Mouse (Mus musculus): ENCODE measurements around the gene Fam120a. TPM values are rescaled to one million over a fixed set of nuclear protein-coding genes. Genes with fewer than 3 reads are reported as not detected.
A peak's percentile ranks its signal among the peaks of the same experiment; 100 is the strongest.

The Fam120a gene
- 100 to 1,000 TPM; 102 to 104 TPM for total RNA-seq (2021)
- long read RNA-seq, experiment 1, full-length matches to known transcripts, result 13 of 37 reads
- long read RNA-seq, experiment 1, partial matches to known transcripts, result 21 of 37 reads
- long read RNA-seq, experiment 1, other reads (novel, unspliced or antisense), result 3 of 37 reads
- long read RNA-seq, experiment 2, full-length matches to known transcripts, result 2 of 9 reads
- long read RNA-seq, experiment 2, partial matches to known transcripts, result 6 of 9 reads
- long read RNA-seq, experiment 2, other reads (novel, unspliced or antisense), result 1 of 9 reads

DNA sequence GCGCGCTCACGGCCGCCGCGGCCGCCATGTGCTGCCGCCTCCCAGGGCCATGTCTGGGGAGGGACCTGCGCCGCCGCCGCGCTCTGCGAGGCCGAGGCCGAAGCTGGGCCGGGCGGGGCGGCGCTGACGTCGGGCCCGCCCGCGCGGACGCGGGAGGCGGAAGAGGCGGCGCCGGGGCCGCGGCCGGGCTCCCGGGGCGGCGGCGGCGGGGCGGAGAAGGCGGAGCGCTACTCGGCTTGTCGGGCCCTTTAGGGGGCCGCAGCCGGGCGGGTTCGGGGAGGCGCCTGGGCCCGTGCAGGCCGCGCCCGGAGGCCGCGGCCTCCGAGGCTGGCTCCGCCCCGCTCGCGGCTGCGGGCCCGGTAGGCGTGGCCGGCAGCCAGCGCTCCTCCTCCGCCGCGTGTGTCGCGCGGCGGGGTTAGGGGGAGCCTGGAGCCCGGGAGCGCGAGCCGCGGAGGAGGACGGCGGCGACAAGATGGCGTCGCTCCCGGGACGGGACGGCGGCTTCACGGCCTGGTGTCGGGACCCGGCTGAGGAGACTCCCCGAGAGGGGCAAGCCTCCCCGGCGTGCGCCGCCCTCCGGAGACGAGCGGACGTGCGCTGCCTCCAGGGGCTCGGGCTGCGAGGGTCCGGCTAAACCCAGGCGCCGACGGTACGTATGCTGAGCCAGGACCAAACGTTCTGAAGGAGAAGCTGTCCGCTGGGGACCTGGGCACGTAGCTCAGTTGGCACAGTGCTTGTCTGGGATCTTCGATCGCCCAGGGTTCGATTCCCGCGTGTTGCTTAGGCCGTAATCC lies at the start of gene Fam120a:
Gene Fam120a (minus strand): TSS at position 62 of the 794 bp plus-strand sequence.
- DNase-seq, result peak; percentile 87 to 93

DNA sequence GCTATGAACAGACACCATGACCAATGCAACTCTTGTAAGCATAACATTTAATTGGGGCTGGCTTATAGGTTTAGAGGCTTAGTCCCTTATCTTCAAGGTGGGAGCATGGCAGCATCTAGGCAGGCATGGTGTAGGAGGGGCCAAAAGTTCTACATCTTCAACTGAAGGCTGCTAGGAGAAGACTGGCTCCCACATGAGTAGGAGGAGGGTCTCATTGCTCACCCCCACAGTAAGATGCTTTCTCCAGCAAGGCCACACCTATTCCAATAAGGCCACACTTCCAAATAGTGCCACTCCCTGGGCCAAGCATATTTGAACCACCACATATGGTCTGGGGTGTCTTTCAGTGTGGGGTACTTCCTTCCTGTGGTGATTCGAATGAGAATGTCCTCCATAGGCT lies 49.6 kb upstream of the Fam120a start:
- DNase-seq, result no peak

GRCm38 (mm10) chr13:49016311-49016761 lies 48.5 kb upstream of the Fam120a start:
- DNase-seq, result peak; percentile 39 to 65

GRCm38 (mm10) chr13:49015366-49016306 lies 47.8 kb upstream of the Fam120a start:
- peak in 1 of 2 experiments; percentile 9 for DNase-seq

- no peak for DNase-seq
Measured at GRCm38 (mm10) chr13:49013206-49013794, 45.5 kb upstream of the Fam120a start.

GRCm38 (mm10) chr13:49001691-49002090 lies 33.9 kb upstream of the Fam120a start:
- DNase-seq, result no peak

DNA sequence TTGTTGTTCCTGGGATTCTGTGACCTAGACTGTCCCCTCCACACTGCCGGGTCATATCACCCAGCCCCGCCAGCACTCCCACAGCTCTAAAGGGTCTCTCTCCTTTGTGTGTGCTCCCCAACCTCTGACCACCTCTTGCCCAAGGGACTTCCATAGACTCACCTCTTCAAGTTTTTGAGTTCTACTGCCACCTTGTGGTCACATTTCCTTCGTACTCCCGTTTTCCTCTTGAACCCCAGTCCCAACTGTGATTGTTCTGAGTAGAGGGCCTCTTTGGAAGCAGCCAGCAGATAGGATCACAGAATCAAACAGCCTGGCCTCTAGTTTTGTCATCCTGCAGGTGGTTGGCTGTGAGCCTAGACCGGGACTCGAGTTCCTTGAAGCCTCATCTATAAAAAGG lies 30.8 kb upstream of the Fam120a start:
- peak; percentile 59 to 82 for DNase-seq

DNA sequence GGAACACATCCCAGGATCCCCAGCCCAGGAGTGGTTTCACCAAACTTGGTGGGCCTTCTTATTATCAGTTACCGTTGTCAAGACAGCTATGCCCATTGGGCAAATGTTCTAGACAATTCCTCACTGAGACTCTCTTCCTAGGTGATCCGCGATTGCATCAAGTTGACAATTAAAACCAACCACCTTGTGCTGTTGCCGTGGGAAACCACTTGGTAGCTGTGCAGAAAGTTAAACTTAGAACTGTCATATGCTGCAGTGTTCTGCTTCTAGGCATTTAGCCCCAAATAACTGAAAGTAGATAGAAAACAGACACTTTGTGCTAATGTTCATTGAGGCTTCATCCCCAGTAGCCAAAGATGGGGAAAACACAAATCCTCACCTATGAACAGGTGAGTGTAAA lies 28.9 kb upstream of the Fam120a start:
- DNase-seq, result no peak

GRCm38 (mm10) chr13:48994903-48995302 lies 27.1 kb upstream of the Fam120a start:
- no peak for DNase-seq

DNA sequence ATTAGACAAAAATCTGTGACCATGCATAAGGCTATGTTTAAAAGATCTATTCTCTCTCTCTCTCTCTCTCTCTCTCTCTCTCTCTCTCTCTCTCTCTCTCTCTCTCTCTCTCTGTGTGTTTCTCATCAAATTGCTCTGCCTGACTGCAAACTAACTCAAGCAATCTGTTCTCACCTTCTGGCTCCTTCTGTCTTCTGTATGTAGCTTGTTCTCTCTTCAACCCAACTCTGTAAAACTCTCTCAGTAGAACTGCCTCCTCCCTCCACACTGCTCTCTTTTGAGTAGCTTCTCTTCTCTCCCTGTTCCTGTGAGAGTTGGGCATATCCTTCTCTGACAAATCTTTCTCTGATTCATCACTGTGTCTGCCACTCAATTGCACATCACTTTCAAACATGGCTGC lies 25.1 kb upstream of the Fam120a start:
- no peak for DNase-seq

DNA sequence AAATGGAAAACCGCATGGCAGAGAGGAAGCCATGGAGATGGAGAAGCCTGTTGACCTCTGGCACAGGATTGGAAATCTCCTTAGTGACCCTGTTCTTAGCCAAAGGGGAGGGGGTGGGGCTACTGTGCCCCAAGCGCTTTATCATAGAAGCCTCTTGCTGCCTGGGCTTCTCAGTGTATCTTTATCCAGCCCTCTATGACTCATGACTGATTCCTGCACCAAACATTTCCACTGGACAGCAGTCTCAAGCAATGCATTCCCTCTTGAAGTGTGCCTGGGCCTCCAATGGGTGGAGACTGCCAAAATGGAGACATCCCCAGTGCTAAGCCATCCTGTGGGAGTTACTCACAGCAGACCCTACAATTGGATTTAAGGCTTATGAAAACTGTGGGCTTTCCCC lies 22.3 kb upstream of the Fam120a start:
- no peak for DNase-seq

GRCm38 (mm10) chr13:48982482-48983098 lies 14.8 kb upstream of the Fam120a start:
- DNase-seq, result no peak

- DNase-seq, result no peak
Measured at GRCm38 (mm10) chr13:48979069-48979468, 11.3 kb upstream of the Fam120a start.

GRCm38 (mm10) chr13:48977858-48978257 lies 10.0 kb upstream of the Fam120a start:
- DNase-seq, result peak; percentile 55 to 66

DNA sequence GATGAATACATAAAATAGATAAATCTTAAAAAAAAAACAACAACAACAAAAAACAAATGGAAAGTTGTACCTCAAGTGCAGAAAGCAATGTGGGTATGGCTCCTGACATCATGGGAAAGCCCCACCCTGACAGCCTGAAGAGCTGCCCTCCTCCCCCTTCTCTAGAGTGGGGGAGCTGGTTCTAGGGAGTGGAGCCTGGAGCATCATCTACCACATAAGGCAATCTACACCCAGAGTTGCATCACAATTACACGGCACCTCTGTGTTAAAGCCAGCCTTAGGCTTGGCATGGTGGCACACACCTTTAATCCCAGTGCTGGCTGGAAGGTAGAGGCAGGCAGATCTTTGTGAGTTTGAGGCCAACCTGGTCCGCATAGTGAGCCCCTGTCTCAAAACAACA lies 6.9 kb upstream of the Fam120a start:
- no peak for DNase-seq

DNA sequence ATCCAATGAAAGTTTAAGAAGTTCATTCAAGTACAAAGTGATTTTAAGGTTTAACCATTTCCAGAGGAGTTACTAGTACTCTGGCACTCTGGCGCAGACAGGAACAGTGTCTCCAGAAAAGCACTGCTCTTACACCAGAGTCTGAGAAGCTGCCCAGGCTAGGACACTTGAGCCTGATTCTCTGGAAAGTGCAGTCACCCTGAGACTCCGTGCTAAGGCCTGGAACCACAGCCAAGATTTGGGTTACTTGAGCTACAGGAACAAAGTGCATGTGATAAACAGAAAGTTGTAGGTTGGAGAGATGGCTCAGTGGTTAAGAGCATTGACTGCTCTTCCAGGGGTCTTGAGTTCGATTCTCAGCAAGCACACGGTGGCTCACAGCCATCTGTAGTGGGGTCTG lies 6.4 kb upstream of the Fam120a start:
- no peak for DNase-seq

DNA sequence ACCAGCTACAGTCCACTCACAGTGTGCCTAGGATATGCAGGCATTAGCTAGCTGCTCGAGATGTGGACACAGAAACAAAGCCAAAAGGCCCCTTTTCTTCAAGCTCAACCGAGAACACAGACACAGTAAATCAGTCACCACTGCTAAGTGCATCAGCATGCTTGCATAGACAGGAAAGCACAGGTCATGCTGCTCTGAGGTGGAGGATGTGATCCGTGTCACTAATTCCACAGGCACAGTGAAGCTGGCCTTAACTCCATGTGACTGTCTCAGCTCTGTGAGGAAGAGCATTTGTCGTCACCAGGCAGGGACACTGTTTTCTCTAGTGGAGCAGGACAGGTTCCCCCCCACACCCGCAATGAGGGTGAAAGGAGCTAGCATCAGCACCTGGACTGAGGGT lies 5.4 kb upstream of the Fam120a start:
- DNase-seq, result no peak

- no peak for DNase-seq
Measured at GRCm38 (mm10) chr13:48971033-48971432, 3.2 kb upstream of the Fam120a start.

DNA sequence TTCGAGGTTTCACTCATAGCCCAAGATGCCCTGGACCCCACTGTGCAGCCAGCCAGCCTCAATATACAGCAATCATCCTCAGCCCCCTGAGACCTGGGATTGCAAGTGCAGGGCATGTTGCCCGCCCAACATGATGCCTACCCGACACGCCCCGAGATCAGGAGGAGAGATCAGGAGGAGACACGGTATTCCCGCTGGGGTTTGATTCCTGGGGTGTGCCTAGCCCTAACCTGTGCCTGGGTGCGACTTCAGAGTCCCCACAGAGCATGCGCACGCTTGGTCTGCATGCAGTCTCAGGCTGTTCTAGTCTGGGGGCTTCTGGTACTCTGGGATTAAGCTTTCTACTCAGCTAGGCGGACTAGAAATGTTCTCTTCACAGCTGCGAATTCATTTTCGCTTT lies 2.7 kb upstream of the Fam120a start:
- no peak for DNase-seq

- no peak for DNase-seq
Measured at GRCm38 (mm10) chr13:48968750-48969088, 902 bp upstream of the Fam120a start.

Measured in heart, adult 18-20 months (tissue).